Mouse (Mus musculus): ENCODE data around the gene Sept9.

- TF ChIP-seq EP300 (IDR thresholded peaks at IDR 0.05) (no peak), CTCF (IDR thresholded peaks at IDR 0.05) (no peak)
Observed at GRCm38 (mm10) chr11:117194475-117194937, 5.0 kb upstream of the Sept9 start.
